Mouse (Mus musculus) CH12.LX (cell line): Measurements from ENCODE around the gene Rpia. TPM values are rescaled to one million over a fixed set of nuclear protein-coding genes. Genes with fewer than 3 reads are reported as not detected.
"Not testable (repeated sequence)": the region's sequence is repeated elsewhere in the genome, so short reads cannot be mapped to it uniquely, and the experiment has no call there.

ENCODE experiments used
- DNase-seq: peaks from one replicate; pipeline ENCODE4 v3.0.0-alpha.2; 2013; ENCODE audit errors: extremely low read depth
- H3K27ac ChIP-seq: 2 replicates; pipeline ENCODE4 v1.5.1; 2012; ENCODE audit warnings: low read depth, mild to moderate bottlenecking, control low read depth, moderate library complexity; ENCODE audit not compliant: insufficient read depth
- H3K27me3 ChIP-seq: replicated peaks from 2 replicates; pipeline ENCODE3; 2012; ENCODE audit warnings: inconsistent platforms
- H3K36me3 ChIP-seq, 2 experiments: replicated peaks in 1 of 2; 2 replicates each; pipeline versions ENCODE3 to v1.6.1; 2012; ENCODE audit warnings: inconsistent platforms in 1 of 2, low read length in 1 of 2, mild to moderate bottlenecking in 1 of 2, mixed read lengths in 1 of 2, moderate library complexity in 1 of 2; ENCODE audit not compliant: control insufficient read depth in 1 of 2, insufficient read depth in 1 of 2
- H3K4me1 ChIP-seq, 2 experiments: 2 replicates each; pipeline ENCODE4 v1.6.1; 2012; ENCODE audit warnings: inconsistent platforms in 1 of 2, moderate library complexity in 1 of 2; ENCODE audit not compliant: insufficient read depth in 2 of 2, control insufficient read depth in 1 of 2
- H3K4me2 ChIP-seq: 2 replicates; pipeline ENCODE4 v1.6.1; 2012; ENCODE audit warnings: low read depth, mild to moderate bottlenecking, control low read depth; ENCODE audit not compliant: poor library complexity, insufficient read depth, severe bottlenecking
- H3K4me3 ChIP-seq, 3 experiments: fragments of 150-350 bp in 1 of 3; sonication (generic) in 1 of 3; replicated peaks in 1 of 3; 2 replicates each; pipeline versions ENCODE3 to v1.5.1; 2011 to 2012; ENCODE audit warnings: low read depth in 2 of 3, low read length in 2 of 3, mild to moderate bottlenecking in 2 of 3, moderate library complexity in 2 of 3, control low read depth in 1 of 3, improper control_type of control experiment in 1 of 3, inconsistent platforms in 1 of 3, mixed read lengths in 1 of 3; ENCODE audit not compliant: poor library complexity in 1 of 3
- H3K79me2 ChIP-seq: replicated peaks from 2 replicates; pipeline ENCODE4 v1.6.1; 2012; ENCODE audit warnings: mild to moderate bottlenecking, moderate library complexity; ENCODE audit not compliant: control insufficient read depth, poor library complexity, insufficient read depth, severe bottlenecking; ENCODE audit errors: extremely low read depth
- H3K9ac ChIP-seq: 2 replicates; pipeline ENCODE4 v1.6.1; 2012; ENCODE audit warnings: low read depth, mild to moderate bottlenecking, control low read depth, moderate library complexity; ENCODE audit not compliant: insufficient read depth
- H3K9me3 ChIP-seq: replicated peaks from 2 replicates; pipeline ENCODE3; 2012; ENCODE audit warnings: low read length, inconsistent platforms, mixed read lengths
- BHLHE40 ChIP-seq: IDR thresholded peaks from 2 replicates; pipeline ENCODE4 v1.6.1; 2011; ENCODE audit warnings: mild to moderate bottlenecking, low read depth, low read length, improper control_type of control experiment
- CHD1 ChIP-seq: IDR thresholded peaks from 2 replicates; pipeline ENCODE4 v1.6.1; 2012; ENCODE audit warnings: low read depth, low read length, improper control_type of control experiment, inconsistent platforms
- E2F4 ChIP-seq: IDR thresholded peaks from 2 replicates; pipeline ENCODE4 v1.6.1; 2011; ENCODE audit warnings: low read depth, low read length, improper control_type of control experiment; ENCODE audit not compliant: insufficient replicate concordance
- ELF1 ChIP-seq: IDR thresholded peaks from 2 replicates; pipeline ENCODE4 v1.6.1; 2014; ENCODE audit warnings: low read depth, mild to moderate bottlenecking, inconsistent platforms, low read length, improper control_type of control experiment
- ETS1 ChIP-seq: conservative IDR thresholded peaks from 2 replicates; pipeline ENCODE4 v1.6.1; 2012; ENCODE audit warnings: low read depth, mild to moderate bottlenecking, inconsistent platforms, low read length, improper control_type of control experiment, moderate library complexity
- GABPA ChIP-seq: IDR thresholded peaks from 2 replicates; pipeline ENCODE4 v1.6.1; 2012; ENCODE audit warnings: low read depth, low read length, improper control_type of control experiment, inconsistent platforms; ENCODE audit not compliant: insufficient replicate concordance
- HCFC1 ChIP-seq: IDR thresholded peaks from 2 replicates; pipeline ENCODE4 v1.6.1; 2012; ENCODE audit warnings: low read depth, mild to moderate bottlenecking, inconsistent platforms, low read length, improper control_type of control experiment
- IRF4 ChIP-seq: IDR thresholded peaks from 2 replicates; pipeline ENCODE4 v1.6.1; 2014; ENCODE audit warnings: low read depth, mild to moderate bottlenecking, inconsistent platforms, low read length, improper control_type of control experiment
- JUN ChIP-seq: IDR thresholded peaks from 2 replicates; pipeline ENCODE4 v1.6.1; 2011; ENCODE audit warnings: low read depth, mild to moderate bottlenecking, low read length, improper control_type of control experiment, moderate library complexity; ENCODE audit not compliant: insufficient read depth
- JUND ChIP-seq: conservative IDR thresholded peaks from 2 replicates; pipeline ENCODE4 v1.6.1; 2011; ENCODE audit warnings: low read depth, low read length, improper control_type of control experiment
- MAFK ChIP-seq: IDR thresholded peaks from 2 replicates; pipeline ENCODE4 v1.6.1; 2011; ENCODE audit warnings: low read length, improper control_type of control experiment; ENCODE audit not compliant: insufficient replicate concordance
- MAZ ChIP-seq: IDR thresholded peaks from 2 replicates; pipeline ENCODE4 v1.6.1; 2012; ENCODE audit warnings: low read depth, mild to moderate bottlenecking, inconsistent platforms, low read length, improper control_type of control experiment, moderate library complexity
- MEF2A ChIP-seq: IDR thresholded peaks from 2 replicates; pipeline ENCODE4 v1.6.1; 2014; ENCODE audit warnings: low read depth, mild to moderate bottlenecking, inconsistent platforms, low read length, improper control_type of control experiment, borderline replicate concordance
- MXI1 ChIP-seq: IDR thresholded peaks from 2 replicates; pipeline ENCODE4 v1.6.1; 2011; ENCODE audit warnings: mild to moderate bottlenecking, low read depth, low read length, improper control_type of control experiment
- MYC ChIP-seq: IDR thresholded peaks from 2 replicates; pipeline ENCODE4 v1.6.1; 2011; ENCODE audit warnings: low read depth, mild to moderate bottlenecking, improper control_type of control experiment, low read length
- PAX5 ChIP-seq: IDR thresholded peaks from 2 replicates; pipeline ENCODE4 v1.6.1; 2012; ENCODE audit warnings: low read length, inconsistent platforms, mixed read lengths
- POLR2A ChIP-seq: IDR thresholded peaks from 2 replicates; pipeline ENCODE4 v1.6.1; 2011; ENCODE audit warnings: low read depth, mild to moderate bottlenecking, improper control_type of control experiment, low read length
- POLR2AphosphoS2 ChIP-seq: IDR thresholded peaks from 2 replicates; pipeline ENCODE4 v1.6.1; 2011; ENCODE audit warnings: low read depth, low read length, improper control_type of control experiment
- RAD21 ChIP-seq: IDR thresholded peaks from 2 replicates; pipeline ENCODE4 v1.6.1; 2011; ENCODE audit warnings: low read depth, mild to moderate bottlenecking, low read length, improper control_type of control experiment, moderate library complexity
- RCOR1 ChIP-seq: conservative IDR thresholded peaks from 2 replicates; pipeline ENCODE4 v1.6.1; 2012; ENCODE audit warnings: low read depth, mild to moderate bottlenecking, inconsistent platforms, low read length, improper control_type of control experiment
- SMC3 ChIP-seq: IDR thresholded peaks from 2 replicates; pipeline ENCODE4 v1.6.1; 2011; ENCODE audit warnings: low read depth, low read length, improper control_type of control experiment
- TBP ChIP-seq: conservative IDR thresholded peaks from 2 replicates; pipeline ENCODE4 v1.6.1; 2011; ENCODE audit warnings: low read depth, low read length, improper control_type of control experiment
- USF1 ChIP-seq: IDR thresholded peaks from 2 replicates; pipeline ENCODE4 v1.6.1; 2014; ENCODE audit warnings: low read depth, mild to moderate bottlenecking, inconsistent platforms, low read length, improper control_type of control experiment
- USF2 ChIP-seq: conservative IDR thresholded peaks from 2 replicates; pipeline ENCODE4 v1.6.1; 2011; ENCODE audit warnings: low read depth, low read length, improper control_type of control experiment
- ZC3H11A ChIP-seq: IDR thresholded peaks from 2 replicates; pipeline ENCODE4 v1.6.1; 2012; ENCODE audit warnings: low read depth, mild to moderate bottlenecking, inconsistent platforms, low read length, improper control_type of control experiment
- ZNF384 ChIP-seq: IDR thresholded peaks from 2 replicates; pipeline ENCODE4 v1.6.1; 2012; ENCODE audit warnings: low read depth, low read length, improper control_type of control experiment, inconsistent platforms
- dilution Hi-C: fragments of 300-500 bp; cut with MboI; formaldehyde crosslinking; loops from 2 replicates; pipeline ENCODE4 v1.14.3; 2020; ENCODE audit warnings: low sequenced_read_pairs; ENCODE audit not compliant: extremely low pct_unique_long_range_greater_than_20kb, extremely low pct_ligation_motif_present
- in situ Hi-C: fragments of 300-500 bp; cut with MboI; formaldehyde crosslinking; loops from 3 replicates; pipeline ENCODE4 v1.14.3; 2019; ENCODE audit warnings: low sequenced_read_pairs, low pct_ligation_motif_present, low pct_unique_long_range_greater_than_20kb, mixed read lengths
- polyA plus RNA-seq: library from polyadenylated mRNA; unstranded; fragments of >175 nt; gene quantifications from 2 replicates; pipeline ENCODE4 v1.2.1, GENCODE M21; 2012; ENCODE audit warnings: low read depth; ENCODE audit not compliant: insufficient read length
- total RNA-seq, 2 experiments: library from RNA; depleted of rRNA; stranded (reverse); fragments of 300-350 nt in 1 of 2; fragments of >200 nt in 1 of 2; gene quantifications; 2 replicates each; pipeline ENCODE4 v1.2.3; 2012 to 2014

Rpia gene
- total and polyA plus RNA-seq, 3 experiments: 55.7 to 65.1 (median 57.8) TPM

GRCm38 (mm10) chr6:70824085-70824986 is 32.3 kb upstream of the Rpia start (continued):
- peak; percentile 80 for TF ChIP-seq USF2

GRCm38 (mm10) chr6:70823277-70823676 is 31.2 kb upstream of the Rpia start:
- DNase-seq, H3K27me3 ChIP-seq, H3K79me2 ChIP-seq, H3K9ac ChIP-seq, H3K4me2 ChIP-seq, H3K36me3 ChIP-seq, H3K27ac ChIP-seq, dilution Hi-C loops, H3K4me3 ChIP-seq: not testable (repeated sequence)
- peaks cover 13 to 41% of the 10 kb centered on the region in 2 experiments; a peak in 3 of 4 replicates for H3K4me1 ChIP-seq
- peaks cover 10% of the 10 kb centered on the region for H3K9me3 ChIP-seq
- in situ Hi-C loops: loop anchor here (25.0 kb wide), 1 partner anchor 314 kb away; the partner anchor contains the start of gene Thnsl2
- peak; percentile 89 for TF ChIP-seq TBP

- Histone ChIP-seq H3K4me3 (no peak overlapping the region), H3K4me1 (peaks cover 13 to 41% of the 10 kb centered on the region in 2 experiments; a peak in 3 of 4 replicates), H3K4me2 (peak overlapping the region; percentile 72; the same call in 1 of the 2 replicates), H3K27ac (no peak overlapping the region; the same call in 1 of the 2 replicates), H3K9ac (peak overlapping the region; percentile 51), H3K27me3 (no peaks in the 10 kb centered on the region), H3K9me3 (peaks cover 5% of the 10 kb centered on the region), H3K79me2 (no peaks in the 10 kb centered on the region), H3K36me3 (no peaks in the 10 kb centered on the region)
- in situ Hi-C loops (loop anchor here (25.0 kb wide), 1 partner anchor 315 kb away; the partner anchor contains the start of gene Thnsl2), dilution Hi-C loops (no loop called here)
- no peak for DNase-seq
- TF ChIP-seq GABPA (no peak), USF2 (no peak), JUND (no peak), HCFC1 (no peak), PAX5 (no peak), MXI1 (0 out of 2 replicates have a peak, but pooled peaks have one; percentile 22), RCOR1 (no peak), BHLHE40 (no peak; the same call in 1 of the 2 replicates), ZC3H11A (no peak), CHD1 (no peak; the same call in 1 of the 2 replicates), POLR2AphosphoS2 (no peak), POLR2A (no peak), ZNF384 (no peak), MAZ (no peak), E2F4 (no peak), ETS1 (no peak), MAFK (no peak), SMC3 (no peak), RAD21 (no peak), MEF2A (peak; percentile 77; the same call in 1 of the 2 replicates), ELF1 (no peak), JUN (no peak), USF1 (peak; percentile 24), IRF4 (no peak), TBP (no peak), MYC (peak; percentile 28; the same call in 1 of the 2 replicates)
These were observed 30.4 kb upstream of the Rpia start for GRCm38 (mm10) chr6:70822386-70822910.
